Mouse (Mus musculus) gastrocnemius, adult 8-10 months (tissue): ENCODE measurements around the gene Wipf1. TPM values are rescaled to one million over a fixed set of nuclear protein-coding genes. Genes with fewer than 3 reads are reported as not detected.
A peak's percentile ranks its signal among the peaks of the same experiment; 100 is the strongest.

ENCODE experiments used
- DNase-seq, 2 experiments: peaks; one replicate each; pipeline ENCODE4 v3.0.0; 2022; ENCODE audit warnings: low spot score in 2 of 2
- total RNA-seq, 4 experiments: library from RNA; stranded (reverse); gene quantifications; 2 replicates each; pipeline ENCODE4 v1.2.4; 2022

The Wipf1 gene
- total RNA-seq, 4 experiments from 2014 or later = 4.5 to 10.1 (median 6.6) TPM

GRCm38 (mm10) chr2:73545556-73545955 lies 16.0 kb upstream of the Wipf1 start:
- no peak for DNase-seq

DNA sequence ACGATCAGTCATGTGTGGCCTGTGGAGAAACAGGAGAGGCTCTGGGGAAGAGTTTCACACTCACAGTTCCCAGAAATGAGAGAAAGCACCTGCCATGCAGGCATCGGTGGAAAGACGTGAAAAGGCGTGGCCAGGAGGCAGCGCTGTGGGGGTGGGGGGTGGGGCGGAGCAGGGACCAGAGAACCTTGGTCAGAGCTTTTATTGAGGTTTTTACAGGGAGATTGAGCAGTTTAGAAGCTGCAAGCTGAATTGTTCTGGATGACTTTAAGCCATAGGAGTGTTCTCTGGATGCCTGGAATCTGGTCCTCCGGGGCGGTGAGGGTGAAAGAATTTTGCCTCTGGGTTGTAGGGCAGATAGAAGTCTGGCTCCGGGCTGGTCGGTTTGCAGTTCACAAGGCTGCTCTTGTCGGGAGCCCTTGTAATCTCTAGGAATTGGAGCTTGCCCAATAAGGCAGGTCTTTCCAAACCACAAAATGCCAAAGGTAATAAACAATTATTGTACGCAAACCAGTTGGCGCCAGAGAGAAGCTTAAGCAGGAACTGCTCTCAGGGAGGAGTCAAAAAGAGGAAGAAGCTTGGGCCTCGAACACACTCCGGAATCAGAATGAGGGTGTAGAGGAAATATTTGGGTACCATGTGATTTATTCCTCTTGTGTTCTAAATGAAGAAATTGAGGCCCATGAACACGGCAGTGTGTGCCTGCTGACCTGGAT lies 11.1 kb upstream of the Wipf1 start:
- no peak for DNase-seq

DNA sequence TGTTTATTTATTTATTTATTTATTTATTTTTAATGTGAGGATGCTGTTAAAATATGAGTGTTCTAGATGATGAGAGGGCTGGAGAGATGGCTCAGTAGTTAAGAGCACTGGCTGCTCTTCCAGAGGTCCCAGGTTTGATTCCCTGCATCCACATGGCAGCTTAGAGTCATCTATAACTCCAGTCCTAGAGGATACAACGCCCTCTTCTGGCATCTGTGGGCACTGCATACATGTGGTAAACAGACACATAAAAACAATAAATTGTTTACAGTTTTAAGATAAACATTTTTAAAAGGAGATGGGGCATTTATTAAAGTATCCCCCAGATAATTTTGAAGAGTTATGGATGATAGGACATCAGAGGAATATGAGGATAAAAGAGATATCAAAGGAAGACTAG lies 10.2 kb upstream of the Wipf1 start:
- no peak for DNase-seq

DNA sequence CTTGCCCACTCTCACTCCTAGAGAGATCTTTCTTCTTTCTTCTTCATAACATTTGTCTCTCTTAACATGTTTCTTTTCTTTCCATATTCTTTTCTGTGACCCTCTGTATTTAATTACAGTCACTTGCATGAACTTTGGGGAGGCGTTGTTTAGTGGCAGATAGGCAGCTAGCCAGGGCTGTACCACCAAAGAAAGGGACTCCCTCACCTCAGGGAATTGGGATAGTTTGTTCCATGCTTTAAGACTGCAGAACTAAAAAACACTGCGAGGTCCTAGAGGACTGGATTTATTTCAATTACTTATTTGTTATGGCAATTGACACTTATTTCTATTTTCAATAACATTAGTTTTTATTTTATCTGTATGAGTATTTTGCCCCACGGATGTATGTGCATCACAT lies 9.6 kb upstream of the Wipf1 start:
- no peak for DNase-seq

DNA sequence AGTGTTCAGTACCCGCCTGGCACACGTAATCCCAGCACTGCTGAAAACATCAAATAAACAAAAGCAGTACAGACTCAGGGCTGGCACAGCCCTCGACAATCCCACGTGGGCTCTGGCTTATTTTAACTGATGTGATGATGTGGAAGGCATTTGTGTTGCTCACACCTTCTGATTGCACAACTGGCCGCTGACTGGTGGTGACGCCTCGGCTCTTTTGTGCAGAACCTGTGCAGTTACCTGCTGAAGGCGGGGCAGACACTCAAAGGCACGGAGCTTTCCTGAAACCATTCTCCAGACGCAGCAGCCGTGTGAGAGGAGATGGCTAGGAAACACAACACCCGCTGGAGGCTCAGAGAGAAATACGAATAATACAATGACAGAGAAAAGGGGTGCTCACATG lies 9.1 kb upstream of the Wipf1 start:
- no peak for DNase-seq

GRCm38 (mm10) chr2:73536091-73536783 lies 6.7 kb upstream of the Wipf1 start:
- DNase-seq = no peak

GRCm38 (mm10) chr2:73534720-73535119 lies 5.2 kb upstream of the Wipf1 start:
- DNase-seq = no peak

DNA sequence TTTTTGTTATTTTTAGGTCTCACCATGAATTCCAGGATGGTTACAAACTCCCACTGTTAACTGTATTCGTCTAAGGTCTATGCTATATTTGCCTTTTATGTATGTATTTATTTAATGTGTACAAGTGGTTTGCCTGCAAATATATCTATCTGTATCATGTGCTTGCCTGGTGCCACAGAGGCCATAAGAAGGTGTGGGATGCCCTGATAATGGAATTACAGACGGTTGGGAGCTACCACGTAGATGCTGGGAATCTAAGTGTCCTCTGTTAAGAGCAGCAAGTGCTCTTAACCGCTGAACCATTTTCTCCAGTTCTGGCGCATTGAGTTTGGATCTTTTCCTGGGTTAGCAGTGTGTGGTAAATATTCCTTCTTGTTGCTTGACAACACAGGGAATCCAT lies 953 bp upstream of the Wipf1 start:
- DNase-seq = no peak

GRCm38 (mm10) chr2:73528516-73529355 lies 798 bp downstream of the Wipf1 start:
- peak in 1 of 2 experiments; percentile 15 for DNase-seq

GRCm38 (mm10) chr2:73527956-73528355 lies 1.6 kb downstream of the Wipf1 start:
- no peak for DNase-seq

- peak; percentile 35 to 41 for DNase-seq
Measured at GRCm38 (mm10) chr2:73526691-73527090, 2.8 kb downstream of the Wipf1 start.

DNA sequence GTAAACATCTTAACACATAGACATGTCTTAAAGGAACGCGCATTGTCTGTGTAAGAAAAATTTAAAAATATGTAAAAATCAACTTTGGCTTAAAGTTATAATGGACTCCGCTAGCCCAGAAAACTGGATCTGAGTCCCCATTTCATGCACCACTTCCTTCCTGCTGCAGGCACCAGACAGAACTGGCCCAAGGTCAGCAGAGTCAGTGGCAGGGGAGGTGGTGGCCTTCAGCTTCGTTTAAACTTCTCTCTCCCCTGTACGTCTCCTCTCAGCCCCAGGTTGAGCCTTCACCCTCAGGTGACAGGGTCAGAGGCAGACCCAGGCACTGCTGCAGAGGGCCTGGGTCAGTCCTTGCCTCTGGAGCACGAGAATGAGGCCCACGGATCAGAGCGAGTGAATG lies 6.6 kb downstream of the Wipf1 start:
- no peak for DNase-seq

GRCm38 (mm10) chr2:73522336-73522735 lies 7.2 kb downstream of the Wipf1 start:
- no peak for DNase-seq

DNA sequence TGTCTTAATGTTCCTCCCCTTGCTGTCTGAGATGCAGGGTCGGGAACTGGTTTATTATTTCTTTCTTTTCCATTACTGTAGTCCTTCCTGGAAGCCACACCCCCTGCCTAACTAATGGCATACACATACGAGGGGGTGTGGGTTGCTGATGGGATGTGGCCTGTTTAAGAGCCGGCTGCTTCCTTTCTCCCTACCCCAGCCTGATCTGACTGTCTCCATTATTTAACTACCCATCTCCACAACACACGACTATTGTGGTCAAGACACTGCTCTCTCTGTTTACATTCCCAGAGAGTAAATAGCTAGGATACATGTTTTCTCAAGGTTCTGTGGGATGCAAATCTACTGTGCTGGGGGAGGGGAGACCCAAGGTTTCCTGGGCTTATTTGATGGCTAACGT lies 7.8 kb downstream of the Wipf1 start:
- no peak for DNase-seq

GRCm38 (mm10) chr2:73518966-73519365 lies 10.6 kb downstream of the Wipf1 start:
- no peak for DNase-seq

- no peak for DNase-seq
Measured at GRCm38 (mm10) chr2:73518311-73518710, 11.2 kb downstream of the Wipf1 start.

GRCm38 (mm10) chr2:73514178-73514577 lies 15.4 kb downstream of the Wipf1 start:
- DNase-seq = no peak

DNA sequence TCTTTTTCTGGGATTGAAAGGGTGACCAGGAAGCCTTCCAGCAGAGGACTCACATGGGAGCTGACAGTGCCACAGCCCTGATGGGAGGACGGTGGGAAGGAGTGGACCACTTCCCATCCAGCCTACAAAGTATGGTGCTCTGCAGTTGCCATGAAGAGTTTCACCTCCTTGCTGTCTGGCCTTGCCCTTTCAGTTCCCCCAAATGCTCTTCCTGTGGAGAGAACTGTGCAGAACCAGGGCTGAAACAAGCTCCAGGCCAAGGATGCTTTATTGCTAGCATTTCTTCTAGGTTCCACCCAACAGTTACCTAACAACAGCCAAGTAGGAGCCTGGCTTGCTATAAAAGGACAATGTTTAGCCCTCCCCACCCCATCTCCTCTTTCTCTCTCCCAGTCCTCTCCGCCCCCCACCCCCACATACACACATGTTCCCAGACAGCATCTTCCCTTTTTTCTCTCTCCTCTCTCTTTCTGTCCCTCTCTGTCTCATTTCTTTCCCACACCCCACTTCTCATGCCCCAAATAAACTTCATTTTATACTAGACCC lies 16.3 kb downstream of the Wipf1 start:
- DNase-seq = no peak

GRCm38 (mm10) chr2:73512044-73512443 lies 17.5 kb downstream of the Wipf1 start:
- no peak for DNase-seq

DNA sequence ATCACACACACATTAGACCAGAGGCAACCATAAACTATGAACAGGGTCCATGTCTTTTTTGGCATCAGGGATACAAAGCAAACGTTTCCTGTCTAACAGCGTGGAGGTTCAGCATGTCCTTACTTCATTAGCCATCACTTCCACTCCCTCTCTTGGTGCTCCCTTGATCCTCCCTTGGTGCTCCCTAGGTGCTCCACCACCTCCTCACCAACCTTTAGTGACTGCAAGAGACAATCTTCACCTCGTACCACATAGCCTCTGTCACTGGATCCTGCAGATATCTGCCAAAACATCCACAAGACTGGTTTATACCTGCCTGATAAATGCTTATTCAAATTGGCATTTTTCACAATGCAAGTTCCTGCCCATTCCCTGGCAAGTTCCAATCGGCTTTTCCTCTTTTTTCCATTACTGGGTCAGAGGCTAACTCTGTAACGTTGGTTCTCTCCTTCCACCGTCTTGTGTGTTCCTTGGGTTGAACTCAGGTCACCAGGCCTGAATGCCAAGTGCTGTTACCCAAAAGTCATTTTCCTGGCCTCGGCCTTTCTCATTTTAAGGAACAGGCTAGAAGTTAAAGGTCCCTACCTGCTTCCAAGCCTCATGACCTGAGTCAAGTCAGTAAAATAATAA lies 18.7 kb downstream of the Wipf1 start:
- DNase-seq = no peak

GRCm38 (mm10) chr2:73510025-73510288 lies 19.6 kb downstream of the Wipf1 start:
- no peak for DNase-seq
